Mouse (Mus musculus) hindbrain, embryonic 12.5 days (tissue): ENCODE data around the gene Il17rc. TPM values are rescaled to one million over a fixed set of nuclear protein-coding genes. Genes with fewer than 3 reads are reported as not detected.

Experiments
- ATAC-seq: fragments of 200-750 bp; cut with Nextera tagmentation; 2 replicates; pipeline ENCODE4 v1.8.0; 2017; ENCODE audit warnings: moderate TSS enrichment; ENCODE audit not compliant: low FRiP score
- H3K27ac ChIP-seq: fragments of 300-500 bp; sonication (generic); 2 replicates; pipeline ENCODE4 v1.5.1; 2016; ENCODE audit warnings: mild to moderate bottlenecking
- H3K27me3 ChIP-seq: fragments of 300-500 bp; sonication (generic); 2 replicates; pipeline ENCODE4 v1.6.1; 2016; ENCODE audit warnings: mild to moderate bottlenecking
- H3K36me3 ChIP-seq: fragments of 300-500 bp; sonication (generic); 2 replicates; pipeline ENCODE4 v1.6.1; 2016; ENCODE audit warnings: mild to moderate bottlenecking
- H3K4me1 ChIP-seq: fragments of 300-500 bp; sonication (generic); 2 replicates; pipeline ENCODE4 v1.6.1; 2016
- H3K4me2 ChIP-seq: fragments of 300-500 bp; sonication (generic); replicated peaks from 2 replicates; pipeline ENCODE4 v1.6.1; 2016; ENCODE audit warnings: mild to moderate bottlenecking
- H3K4me3 ChIP-seq: fragments of 300-500 bp; sonication (generic); 2 replicates; pipeline ENCODE4 v1.5.1; 2016; ENCODE audit warnings: mild to moderate bottlenecking
- H3K9ac ChIP-seq: fragments of 300-500 bp; sonication (generic); 2 replicates; pipeline ENCODE4 v1.6.1; 2016; ENCODE audit warnings: mild to moderate bottlenecking, moderate library complexity
- H3K9me3 ChIP-seq: fragments of 300-500 bp; sonication (generic); replicated peaks from 2 replicates; pipeline ENCODE4 v1.6.1; 2016; ENCODE audit warnings: mild to moderate bottlenecking
- WGBS: fragments of 180-500 bp; shearing (Covaris S2); methylation state at CpG from one replicate; pipeline ENCODE4 v1.1.7; 2016; 5-methylcytosine and 5-hydroxymethylcytosine counted together
- polyA plus RNA-seq: library from polyadenylated mRNA; unstranded; fragments of >200 nt; fragmentation: Nextera tagmentation; extraction: Ambion mirVana; gene quantifications from 2 replicates; pipeline ENCODE4 v1.2.1, GENCODE M21; 2016

The Il17rc gene
- polyA plus RNA-seq, 1 experiment from 2014 or later, result 5.4 TPM

- H3K4me1 ChIP-seq, result peaks cover 39% of the 10 kb centered on the region
- peaks cover 16% of the 10 kb centered on the region for H3K27me3 ChIP-seq
- no peaks in the 10 kb centered on the region for H3K9me3 ChIP-seq
- H3K4me3 ChIP-seq, result peak overlapping the region; percentile 52
- 2% methylated on average over 65 of the region's 65 CpGs for WGBS
- H3K36me3 ChIP-seq, result peaks cover 8% of the 10 kb centered on the region
- peak overlapping the region; percentile 84 for H3K4me2 ChIP-seq
- peak overlapping the region; percentile 81 for H3K9ac ChIP-seq
- H3K27ac ChIP-seq, result peak overlapping the region; percentile 87
- ATAC-seq, result peak; percentile 71
Observed at GRCm38 (mm10) chr6:113482477-113483099, 11.4 kb downstream of the Il17rc start.

GRCm38 (mm10) chr6:113483100-113483615, 11.9 kb downstream of the Il17rc start, which contains the start of gene Creld1:
TSS of gene Creld1 (plus strand) at chr6:113483297.
- Histone ChIP-seq H3K9ac (peak within 1 kb of the TSS; percentile 81), H3K27me3 (peaks cover 16% of the 10 kb centered on the region), H3K4me1 (peaks cover 39% of the 10 kb centered on the region), H3K4me2 (peak within 1 kb of the TSS; percentile 84), H3K9me3 (no peaks in the 10 kb centered on the region), H3K4me3 (peak within 1 kb of the TSS; percentile 52), H3K27ac (peak within 1 kb of the TSS; percentile 87), H3K36me3 (peaks cover 13% of the 10 kb centered on the region)
- under 1% methylated on average over 26 of the region's 26 CpGs for WGBS
- peak; percentile 96 for ATAC-seq

GRCm38 (mm10) chr6:113483729-113484128, 12.5 kb downstream of the Il17rc start:
- Histone ChIP-seq H3K27ac (peak overlapping the region; percentile 87), H3K9me3 (no peaks in the 10 kb centered on the region), H3K27me3 (peaks cover 16% of the 10 kb centered on the region), H3K4me2 (peak overlapping the region; percentile 84), H3K4me3 (peak overlapping the region; percentile 52), H3K36me3 (peaks cover 19% of the 10 kb centered on the region), H3K4me1 (peaks cover 39% of the 10 kb centered on the region), H3K9ac (peak overlapping the region; percentile 81)
- peak; percentile 57 for ATAC-seq
- WGBS, result 11% methylated on average over 10 of the region's 10 CpGs

GRCm38 (mm10) chr6:113487125-113487576, 15.9 kb downstream of the Il17rc start:
- Histone ChIP-seq H3K36me3 (peaks cover 48% of the 10 kb centered on the region), H3K4me2 (no peak overlapping the region), H3K4me3 (no peak overlapping the region), H3K9me3 (no peaks in the 10 kb centered on the region), H3K27ac (no peak overlapping the region), H3K4me1 (peaks cover 36% of the 10 kb centered on the region), H3K27me3 (peaks cover 6% of the 10 kb centered on the region), H3K9ac (no peak overlapping the region)
- 67% methylated on average over 7 of the region's 7 CpGs for WGBS
- no peak for ATAC-seq

GRCm38 (mm10) chr6:113489410-113489809, 18.2 kb downstream of the Il17rc start:
- Histone ChIP-seq H3K27me3 (no peaks in the 10 kb centered on the region), H3K4me3 (no peak overlapping the region), H3K36me3 (peaks cover 50% of the 10 kb centered on the region), H3K4me1 (peaks cover 27% of the 10 kb centered on the region), H3K9me3 (no peaks in the 10 kb centered on the region), H3K27ac (no peak overlapping the region), H3K4me2 (no peak overlapping the region), H3K9ac (no peak overlapping the region)
- 96% methylated on average over 14 of the region's 14 CpGs for whole genome bisulfite sequencing
- ATAC-seq, result no peak

GRCm38 (mm10) chr6:113492101-113492864, 21.1 kb downstream of the Il17rc start:
- no peak for ATAC-seq

GRCm38 (mm10) chr6:113494258-113494788, 23.1 kb downstream of the Il17rc start:
- Histone ChIP-seq H3K4me3 (peak overlapping the region; percentile 39), H3K4me2 (peak overlapping the region; percentile 59), H3K36me3 (peaks cover 30% of the 10 kb centered on the region), H3K27ac (peak overlapping the region; percentile 48; the same call in 1 of the 2 replicates), H3K4me1 (peaks cover 19% of the 10 kb centered on the region), H3K27me3 (peaks cover 15% of the 10 kb centered on the region), H3K9me3 (no peaks in the 10 kb centered on the region), H3K9ac (peak overlapping the region; percentile 56)
- 1% methylated on average over 54 of the region's 54 CpGs for WGBS
- ATAC-seq, result peak; percentile 80

More at GRCm38 (mm10) chr6:113492101-113492864, 21.1 kb downstream of the Il17rc start:
- Histone ChIP-seq H3K9me3 (no peaks in the 10 kb centered on the region), H3K27me3 (peaks cover 15% of the 10 kb centered on the region), H3K36me3 (peaks cover 45% of the 10 kb centered on the region), H3K4me1 (peaks cover 21% of the 10 kb centered on the region), H3K27ac (no peak overlapping the region), H3K4me3 (no peak overlapping the region), H3K9ac (no peak overlapping the region), H3K4me2 (no peak overlapping the region)
- WGBS, result 79% methylated on average over 24 of the region's 24 CpGs

GRCm38 (mm10) chr6:113495071-113495675, 23.9 kb downstream of the Il17rc start:
- no peak overlapping the region for H3K27ac ChIP-seq
- 50% methylated on average over 28 of the region's 28 CpGs for WGBS
- ATAC-seq, result peak; percentile 24

GRCm38 (mm10) chr6:113499346-113499745, 28.1 kb downstream of the Il17rc start:
- no peaks in the 10 kb centered on the region for H3K36me3 ChIP-seq
- H3K27ac ChIP-seq, result no peak overlapping the region
- 78% methylated on average over 6 of the region's 6 CpGs for WGBS
- no peak overlapping the region for H3K4me3 ChIP-seq
- peaks cover 23% of the 10 kb centered on the region for H3K4me1 ChIP-seq
- ATAC-seq, result no peak
- H3K4me2 ChIP-seq, result no peak overlapping the region
- peaks cover 28% of the 10 kb centered on the region for H3K27me3 ChIP-seq
- H3K9ac ChIP-seq, result no peak overlapping the region
- no peaks in the 10 kb centered on the region for H3K9me3 ChIP-seq

More at GRCm38 (mm10) chr6:113495071-113495675, 23.9 kb downstream of the Il17rc start:
- Histone ChIP-seq H3K36me3 (peaks cover 22% of the 10 kb centered on the region), H3K9me3 (no peaks in the 10 kb centered on the region), H3K27me3 (peaks cover 15% of the 10 kb centered on the region), H3K4me2 (peak overlapping the region; percentile 59), H3K4me1 (peaks cover 19% of the 10 kb centered on the region), H3K9ac (peak overlapping the region; percentile 23; the same call in 1 of the 2 replicates), H3K4me3 (peak overlapping the region; percentile 39)

- Histone ChIP-seq H3K4me2 (peak within 1 kb of the TSS; percentile 82), H3K9ac (peak within 1 kb of the TSS; percentile 74), H3K36me3 (no peaks in the 10 kb centered on the region), H3K27ac (0 out of 2 replicates have a peak within 1 kb of the TSS, but pooled peaks have one; percentile 8), H3K4me1 (peaks cover 7% of the 10 kb centered on the region), H3K9me3 (no peaks in the 10 kb centered on the region), H3K4me3 (peak within 1 kb of the TSS; percentile 52), H3K27me3 (peaks cover 13% of the 10 kb centered on the region)
- peak; percentile 79 for ATAC-seq
- WGBS, result 3% methylated on average over 32 of the region's 32 CpGs
Observed at GRCm38 (mm10) chr6:113501388-113502084, 30.3 kb downstream of the Il17rc start, which contains the start of gene Prrt3. TSS of gene Prrt3 (minus strand) at chr6:113501931.

- Histone ChIP-seq H3K27me3 (peaks cover 13% of the 10 kb centered on the region), H3K27ac (no peak overlapping the region), H3K36me3 (no peaks in the 10 kb centered on the region), H3K9me3 (no peaks in the 10 kb centered on the region), H3K4me3 (no peak overlapping the region), H3K9ac (no peak overlapping the region), H3K4me2 (no peak overlapping the region), H3K4me1 (peaks cover 8% of the 10 kb centered on the region)
- WGBS, result 65% methylated on average over 2 of the region's 2 CpGs
- ATAC-seq, result no peak
Observed at GRCm38 (mm10) chr6:113502801-113503200, 31.6 kb downstream of the Il17rc start.
